Mouse (Mus musculus) ES-E14 (cell line): ENCODE measurements at regions not wholly inside any gene's neighbourhood (a gene's known extent, or its start where the extent isn't known, plus 50 kb on each side); places are given as distances from the start of the nearest gene placed in this dataset.

Experiments used
- DNase-seq: peaks from one replicate; pipeline ENCODE4 v3.0.0-alpha.2; 2013; ENCODE audit warnings: low read depth, low spot score
- H3K27ac ChIP-seq: 2 replicates; pipeline ENCODE4 v1.5.1; 2012; ENCODE audit warnings: low read depth, mild to moderate bottlenecking, low read length, moderate library complexity, mixed read lengths; ENCODE audit not compliant: poor library complexity, insufficient read depth, severe bottlenecking
- H3K36me3 ChIP-seq: 2 replicates; pipeline ENCODE4 v1.6.1; 2012; ENCODE audit warnings: mild to moderate bottlenecking, low read length, moderate library complexity, mixed read lengths; ENCODE audit not compliant: control insufficient read depth, poor library complexity, insufficient read depth, severe bottlenecking
- H3K4me1 ChIP-seq, 2 experiments: fragments of 150-350 bp in 1 of 2; sonication (generic) in 1 of 2; 2 replicates each; pipeline ENCODE4 v1.6.1; 2012; ENCODE audit warnings: low read length in 2 of 2, mild to moderate bottlenecking in 1 of 2, mixed read lengths in 1 of 2; ENCODE audit not compliant: control insufficient read depth in 2 of 2, insufficient read depth in 2 of 2, poor library complexity in 1 of 2
- H3K4me3 ChIP-seq, 2 experiments: fragments of 150-350 bp in 1 of 2; sonication (generic) in 1 of 2; 2 replicates each; pipeline ENCODE4 v1.5.1; 2012; ENCODE audit warnings: low read length in 2 of 2, low read depth in 1 of 2, mild to moderate bottlenecking in 1 of 2, mixed read lengths in 1 of 2; ENCODE audit not compliant: insufficient read depth in 1 of 2, poor library complexity in 1 of 2, severe bottlenecking in 1 of 2
- H3K9ac ChIP-seq: 2 replicates; pipeline ENCODE4 v1.6.1; 2012; ENCODE audit warnings: low read depth, mild to moderate bottlenecking, low read length, mixed read lengths; ENCODE audit not compliant: poor library complexity, insufficient read depth, severe bottlenecking
- H3K9me3 ChIP-seq: fragments of 150-350 bp; sonication (generic); 2 replicates; pipeline ENCODE4 v1.6.1; 2012; ENCODE audit warnings: low read depth, mild to moderate bottlenecking, low read length; ENCODE audit not compliant: control insufficient read depth, insufficient read depth
- CHD2 ChIP-seq: IDR thresholded peaks from 2 replicates; pipeline ENCODE4 v1.6.1; 2014; ENCODE audit warnings: mild to moderate bottlenecking, low read depth, low read length, inconsistent platforms
- HCFC1 ChIP-seq: IDR thresholded peaks from 2 replicates; pipeline ENCODE4 v1.6.1; 2012; ENCODE audit warnings: low read length, inconsistent platforms, borderline replicate concordance; ENCODE audit not compliant: insufficient read depth
- MAFK ChIP-seq: IDR thresholded peaks from 2 replicates; pipeline ENCODE4 v1.6.1; 2014; ENCODE audit warnings: mild to moderate bottlenecking, low read depth, low read length, inconsistent platforms; ENCODE audit not compliant: insufficient read depth
- ZC3H11A ChIP-seq: IDR thresholded peaks from 2 replicates; pipeline ENCODE4 v1.6.1; 2012; ENCODE audit warnings: low read depth, mild to moderate bottlenecking, inconsistent platforms, low read length, borderline replicate concordance
- ZNF384 ChIP-seq: IDR thresholded peaks from 2 replicates; pipeline ENCODE4 v1.6.1; 2012; ENCODE audit warnings: low read depth, low read length, inconsistent platforms
- in situ Hi-C, 2 experiments: fragments of 600-800 bp; cut with MboI; formaldehyde crosslinking; loops; one replicate each; pipeline ENCODE4 v1.15.1; 2025; ENCODE audit warnings: low sequenced_read_pairs in 2 of 2, inconsistent platforms in 1 of 2; ENCODE audit not compliant: unreplicated experiment in 2 of 2

- no peaks in the 10 kb centered on the region for H3K36me3 ChIP-seq
- no peak for TF ChIP-seq ZC3H11A
- TF ChIP-seq MAFK: no peak
- no peak for TF ChIP-seq HCFC1
- TF ChIP-seq CHD2: no peak
- no peak for TF ChIP-seq ZNF384
- no peak overlapping the region for H3K27ac ChIP-seq
- no peaks in the 10 kb centered on the region for H3K9me3 ChIP-seq
- H3K4me1 ChIP-seq: no peaks in the 10 kb centered on the region
- no peak overlapping the region for H3K4me3 ChIP-seq
- in situ Hi-C loops: no loop called here
- no peak overlapping the region for H3K9ac ChIP-seq
- no peak for DNase-seq
Observed at GRCm38 (mm10) chr7:110706001-110706695, 61.9 kb upstream of the Ampd3 start.

GRCm38 (mm10) chr7:110706696-110707087 lies 61.3 kb upstream of the Ampd3 start:
- no peak overlapping the region for H3K9ac ChIP-seq
- TF ChIP-seq HCFC1 (no peak), ZC3H11A (no peak), CHD2 (no peak), ZNF384 (no peak), MAFK (no peak)
- H3K4me1 ChIP-seq: no peaks in the 10 kb centered on the region
- no peaks in the 10 kb centered on the region for H3K9me3 ChIP-seq
- no peak overlapping the region for H3K27ac ChIP-seq
- no peak overlapping the region for H3K4me3 ChIP-seq
- no peak for DNase-seq
- no peaks in the 10 kb centered on the region for H3K36me3 ChIP-seq
- in situ Hi-C loops: no loop called here

DNA sequence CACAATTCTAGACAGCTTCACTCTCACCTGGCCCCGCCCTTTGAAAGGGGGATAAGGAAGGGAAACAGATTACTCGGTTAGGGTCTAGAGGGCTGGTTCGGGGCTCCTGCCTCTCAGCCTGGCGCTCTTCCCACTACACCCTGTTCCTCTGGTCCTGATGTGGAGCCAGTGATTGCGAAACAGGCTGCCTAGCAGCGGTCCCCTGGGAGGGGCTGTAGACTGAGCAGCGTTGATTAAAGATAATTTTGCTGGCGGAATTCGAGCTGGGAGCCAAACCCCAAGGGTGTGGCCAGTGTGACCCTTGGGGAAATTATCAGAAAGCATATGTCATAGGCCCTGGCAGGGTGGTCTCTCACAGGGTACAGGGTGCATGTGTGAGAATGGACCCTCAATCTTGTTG lies 59.9 kb upstream of the Ampd3 start:
- in situ Hi-C loops: no loop called here
- Histone ChIP-seq H3K36me3 (no peaks in the 10 kb centered on the region), H3K9me3 (no peaks in the 10 kb centered on the region), H3K9ac (no peak overlapping the region), H3K27ac (no peak overlapping the region), H3K4me3 (peak overlapping the region in 1 of 2 experiments; percentile 46; a peak in 1 of 4 replicates), H3K4me1 (no peaks in the 10 kb centered on the region)
- DNase-seq: no peak
- no peak for TF ChIP-seq MAFK
- no peak for TF ChIP-seq ZNF384
- no peak for TF ChIP-seq ZC3H11A
- TF ChIP-seq HCFC1: no peak
- TF ChIP-seq CHD2: no peak

DNA sequence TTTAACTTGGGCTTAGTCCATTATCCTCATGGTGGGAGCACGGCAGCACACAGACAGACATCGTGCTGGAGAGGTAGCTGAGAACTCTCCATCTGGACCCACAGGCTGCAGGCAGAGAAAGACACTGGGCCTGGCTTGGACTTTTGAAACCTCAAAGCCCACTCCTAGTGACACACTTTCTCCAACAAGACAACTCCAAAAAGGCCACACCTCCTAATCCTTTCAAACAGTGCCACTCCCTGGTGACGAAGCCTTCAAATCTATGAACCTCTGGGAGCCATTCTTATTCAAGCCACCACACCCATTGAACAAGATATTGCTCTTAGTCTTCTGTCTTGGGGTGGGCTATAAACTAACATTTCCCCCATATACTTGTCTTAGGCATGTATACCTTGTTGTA lies 59.2 kb upstream of the Ampd3 start:
- no peak for DNase-seq
- H3K9me3 ChIP-seq: no peaks in the 10 kb centered on the region
- in situ Hi-C loops: no loop called here
- no peak overlapping the region for H3K9ac ChIP-seq
- no peaks in the 10 kb centered on the region for H3K36me3 ChIP-seq
- TF ChIP-seq ZNF384: no peak
- TF ChIP-seq ZC3H11A: no peak
- TF ChIP-seq MAFK: no peak
- no peak for TF ChIP-seq CHD2
- TF ChIP-seq HCFC1: no peak
- H3K4me3 ChIP-seq: no peak overlapping the region
- no peaks in the 10 kb centered on the region for H3K4me1 ChIP-seq
- H3K27ac ChIP-seq: no peak overlapping the region

- in situ Hi-C loops: no loop called here
Observed at GRCm38 (mm10) chr7:110709606-110710005, 58.4 kb upstream of the Ampd3 start.

More at GRCm38 (mm10) chr7:110709606-110710005, 58.4 kb upstream of the Ampd3 start:
- Histone ChIP-seq H3K4me3 (no peak overlapping the region), H3K9ac (no peak overlapping the region), H3K9me3 (no peaks in the 10 kb centered on the region), H3K4me1 (no peaks in the 10 kb centered on the region), H3K36me3 (no peaks in the 10 kb centered on the region), H3K27ac (no peak overlapping the region)
- DNase-seq: no peak
- TF ChIP-seq CHD2 (no peak), MAFK (no peak), ZC3H11A (no peak), HCFC1 (no peak), ZNF384 (no peak)
